Mouse (Mus musculus): ENCODE results near the gene Ermap. TPM values are rescaled to one million over a fixed set of nuclear protein-coding genes. Genes with fewer than 3 reads are reported as not detected.
A peak's percentile ranks its signal among the peaks of the same experiment; 100 is the strongest.

Gene Ermap
- polyA plus RNA-seq, 2 experiments, result 1.6 to 2.1 TPM

- Histone ChIP-seq H3K36me3 (ENCODE audit: control insufficient read depth, insufficient read depth, low read length) (peaks cover 31% of the 10 kb centered on the region), H3K27ac (replicated peaks; ENCODE audit: low read depth, low read length) (no peak overlapping the region), H3K9ac (ENCODE audit: low read depth, low read length, severe bottlenecking) (no peak overlapping the region), H3K9me3 (ENCODE audit: control insufficient read depth, low read length) (no peaks in the 10 kb centered on the region), H3K4me3 (replicated peaks; ENCODE audit: low read length) (no peak overlapping the region), H3K4me1 (ENCODE audit: control insufficient read depth, insufficient read depth, low read length) (no peaks in the 10 kb centered on the region), H3K4me2 (replicated peaks; ENCODE audit: low read depth, low read length, severe bottlenecking) (no peak overlapping the region), H3K27me3 (ENCODE audit: control insufficient read depth, insufficient read depth, low read length) (no peaks in the 10 kb centered on the region)
- ATAC-seq (ENCODE audit: low FRiP score, low read depth) (no peak), DNase-seq (ENCODE audit: low spot score) (no peak)
- WGBS, result 60% methylated on average over 3 of the region's 3 CpGs
- TF ChIP-seq POLR2A (IDR thresholded peaks at IDR 0.05; ENCODE audit: borderline replicate concordance, extremely low read depth, insufficient read depth, insufficient read length), result no peak
Observed at GRCm38 (mm10) chr4:119140126-119140525, 49.7 kb downstream of the Ermap start.

DNA sequence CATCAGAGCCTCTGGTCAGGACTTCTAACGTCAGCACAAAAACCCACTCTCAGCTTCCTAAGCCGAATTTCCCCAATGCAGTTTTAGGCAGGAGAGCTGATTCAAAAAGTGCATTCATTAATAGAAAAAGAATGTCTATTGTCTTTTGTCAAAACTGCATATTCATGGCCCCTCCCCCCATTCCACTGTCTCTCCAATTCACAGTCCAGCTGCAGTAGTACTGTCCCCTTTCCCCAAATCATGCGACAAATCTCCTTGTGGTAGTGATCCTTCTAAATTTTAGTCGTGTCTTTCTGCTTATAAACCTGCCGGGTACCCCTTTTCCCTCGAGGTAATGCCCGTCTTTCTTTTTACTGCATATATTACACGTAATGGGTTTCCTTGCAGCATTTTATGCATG lies 51.0 kb downstream of the Ermap start:
- no peak for ATAC-seq (ENCODE audit: low FRiP score, low read depth)
- Histone ChIP-seq H3K4me2 (replicated peaks; ENCODE audit: low read depth, low read length, severe bottlenecking) (peak overlapping the region; percentile 16; the same call in 1 of the 2 replicates), H3K9me3 (ENCODE audit: control insufficient read depth, low read length) (no peaks in the 10 kb centered on the region), H3K4me3 (replicated peaks; ENCODE audit: low read length) (no peak overlapping the region), H3K4me1 (ENCODE audit: control insufficient read depth, insufficient read depth, low read length) (no peaks in the 10 kb centered on the region), H3K36me3 (ENCODE audit: control insufficient read depth, insufficient read depth, low read length) (peaks cover 44% of the 10 kb centered on the region), H3K27ac (replicated peaks; ENCODE audit: low read depth, low read length) (no peak overlapping the region), H3K9ac (ENCODE audit: low read depth, low read length, severe bottlenecking) (no peak overlapping the region), H3K27me3 (ENCODE audit: control insufficient read depth, insufficient read depth, low read length) (no peaks in the 10 kb centered on the region)
- 63% methylated on average over 8 of the region's 8 CpGs for WGBS
- no peak for TF ChIP-seq POLR2A (IDR thresholded peaks at IDR 0.05; ENCODE audit: borderline replicate concordance, extremely low read depth, insufficient read depth, insufficient read length)
- no peak for DNase-seq (ENCODE audit: low spot score)

- peak overlapping the region; percentile 16; the same call in 1 of the 2 replicates for H3K4me2 ChIP-seq (replicated peaks; ENCODE audit: low read depth, low read length, severe bottlenecking)
- H3K27me3 ChIP-seq (ENCODE audit: control insufficient read depth, insufficient read depth, low read length), result no peaks in the 10 kb centered on the region
- H3K4me3 ChIP-seq (replicated peaks; ENCODE audit: low read length), result no peak overlapping the region
- H3K4me1 ChIP-seq (ENCODE audit: control insufficient read depth, insufficient read depth, low read length), result no peaks in the 10 kb centered on the region
- ATAC-seq (ENCODE audit: low FRiP score, low read depth) (peak; percentile 61; the same call in 1 of the 2 replicates), DNase-seq (ENCODE audit: low spot score) (peak; percentile 57)
- no peak overlapping the region for H3K27ac ChIP-seq (replicated peaks; ENCODE audit: low read depth, low read length)
- H3K36me3 ChIP-seq (ENCODE audit: control insufficient read depth, insufficient read depth, low read length), result peaks cover 50% of the 10 kb centered on the region
- TF ChIP-seq POLR2A (IDR thresholded peaks at IDR 0.05; ENCODE audit: borderline replicate concordance, extremely low read depth, insufficient read depth, insufficient read length), result no peak
- no peak overlapping the region for H3K9ac ChIP-seq (ENCODE audit: low read depth, low read length, severe bottlenecking)
- H3K9me3 ChIP-seq (ENCODE audit: control insufficient read depth, low read length), result no peaks in the 10 kb centered on the region
- 14% methylated on average over 16 of the region's 18 CpGs for WGBS
Observed at GRCm38 (mm10) chr4:119138171-119138570, 51.6 kb downstream of the Ermap start.

DNA sequence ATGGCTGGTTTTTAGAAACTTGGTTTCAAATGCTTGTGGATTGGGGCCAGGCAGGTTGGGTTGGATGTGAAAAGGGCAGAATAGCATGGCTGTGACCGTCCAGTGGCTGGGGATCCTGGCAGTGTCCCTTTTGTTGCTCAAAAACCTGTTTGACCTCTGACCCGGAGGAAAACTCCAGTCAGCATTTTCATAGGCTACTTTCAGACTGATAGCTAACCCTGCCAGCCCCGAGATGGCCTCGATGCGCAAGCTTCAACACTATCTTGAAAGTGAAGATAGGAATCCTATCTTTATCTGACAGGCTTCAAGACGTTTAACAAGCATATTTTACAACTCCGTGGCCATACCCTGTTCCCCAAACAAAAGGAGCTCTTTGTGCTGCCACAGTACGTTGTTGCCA lies 52.5 kb downstream of the Ermap start:
- no peak for DNase-seq (ENCODE audit: low spot score)
- ATAC-seq (ENCODE audit: low FRiP score, low read depth), result no peak
- 78% methylated on average over 8 of the region's 8 CpGs for WGBS
- Histone ChIP-seq H3K4me3 (replicated peaks; ENCODE audit: low read length) (no peak overlapping the region), H3K4me2 (replicated peaks; ENCODE audit: low read depth, low read length, severe bottlenecking) (no peak overlapping the region), H3K9ac (ENCODE audit: low read depth, low read length, severe bottlenecking) (no peak overlapping the region), H3K27me3 (ENCODE audit: control insufficient read depth, insufficient read depth, low read length) (no peaks in the 10 kb centered on the region), H3K36me3 (ENCODE audit: control insufficient read depth, insufficient read depth, low read length) (peaks cover 59% of the 10 kb centered on the region), H3K4me1 (ENCODE audit: control insufficient read depth, insufficient read depth, low read length) (no peaks in the 10 kb centered on the region), H3K9me3 (ENCODE audit: control insufficient read depth, low read length) (no peaks in the 10 kb centered on the region), H3K27ac (replicated peaks; ENCODE audit: low read depth, low read length) (no peak overlapping the region)
- no peak for TF ChIP-seq POLR2A (IDR thresholded peaks at IDR 0.05; ENCODE audit: borderline replicate concordance, extremely low read depth, insufficient read depth, insufficient read length)

DNA sequence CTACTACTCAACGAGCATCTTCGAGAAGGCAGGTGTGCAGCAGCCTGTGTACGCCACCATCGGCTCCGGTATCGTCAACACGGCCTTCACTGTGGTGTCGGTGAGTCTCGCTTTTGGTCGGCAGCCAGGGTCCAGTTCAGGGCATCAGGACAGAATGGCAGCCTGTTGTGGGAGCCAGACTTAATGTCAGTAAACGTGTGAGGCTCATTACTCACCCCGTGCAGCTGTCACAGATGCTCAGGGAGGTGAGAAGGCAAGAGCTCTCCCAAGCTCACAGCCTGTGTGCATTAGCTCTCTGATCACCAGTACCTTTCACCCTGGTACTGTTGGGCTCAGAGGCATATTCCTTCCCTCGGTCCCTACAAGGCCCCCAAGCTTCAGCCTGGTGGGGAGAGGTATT lies 56.0 kb downstream of the Ermap start:
- peaks cover 89% of the 10 kb centered on the region for H3K36me3 ChIP-seq (ENCODE audit: control insufficient read depth, insufficient read depth, low read length)
- ATAC-seq (ENCODE audit: low FRiP score, low read depth) (no peak), DNase-seq (ENCODE audit: low spot score) (no peak)
- H3K27me3 ChIP-seq (ENCODE audit: control insufficient read depth, insufficient read depth, low read length), result no peaks in the 10 kb centered on the region
- 89% methylated on average over 13 of the region's 13 CpGs for WGBS
- no peaks in the 10 kb centered on the region for H3K4me1 ChIP-seq (ENCODE audit: control insufficient read depth, insufficient read depth, low read length)
- no peak overlapping the region for H3K27ac ChIP-seq (replicated peaks; ENCODE audit: low read depth, low read length)
- no peak for TF ChIP-seq POLR2A (IDR thresholded peaks at IDR 0.05; ENCODE audit: borderline replicate concordance, extremely low read depth, insufficient read depth, insufficient read length)
- no peaks in the 10 kb centered on the region for H3K9me3 ChIP-seq (ENCODE audit: control insufficient read depth, low read length)
- no peak overlapping the region for H3K9ac ChIP-seq (ENCODE audit: low read depth, low read length, severe bottlenecking)
- no peak overlapping the region for H3K4me3 ChIP-seq (replicated peaks; ENCODE audit: low read length)
- no peak overlapping the region for H3K4me2 ChIP-seq (replicated peaks; ENCODE audit: low read depth, low read length, severe bottlenecking)

- Histone ChIP-seq H3K27me3 (ENCODE audit: control insufficient read depth, insufficient read depth, low read length) (no peaks in the 10 kb centered on the region), H3K4me1 (ENCODE audit: control insufficient read depth, insufficient read depth, low read length) (no peaks in the 10 kb centered on the region), H3K36me3 (ENCODE audit: control insufficient read depth, insufficient read depth, low read length) (peaks cover 93% of the 10 kb centered on the region), H3K4me3 (replicated peaks; ENCODE audit: low read length) (no peak overlapping the region), H3K27ac (replicated peaks; ENCODE audit: low read depth, low read length) (no peak overlapping the region), H3K9me3 (ENCODE audit: control insufficient read depth, low read length) (no peaks in the 10 kb centered on the region), H3K9ac (ENCODE audit: low read depth, low read length, severe bottlenecking) (no peak overlapping the region), H3K4me2 (replicated peaks; ENCODE audit: low read depth, low read length, severe bottlenecking) (no peak overlapping the region)
- no peak for TF ChIP-seq POLR2A (IDR thresholded peaks at IDR 0.05; ENCODE audit: borderline replicate concordance, extremely low read depth, insufficient read depth, insufficient read length)
- ATAC-seq (ENCODE audit: low FRiP score, low read depth), result no peak
- WGBS, result 87% methylated on average over 13 of the region's 13 CpGs
- no peak for DNase-seq (ENCODE audit: low spot score)
Observed at GRCm38 (mm10) chr4:119133306-119133705, 56.5 kb downstream of the Ermap start.
